28 mouse cellular contexts compared by ENCODE assay signal in the genomic region with DNA sequence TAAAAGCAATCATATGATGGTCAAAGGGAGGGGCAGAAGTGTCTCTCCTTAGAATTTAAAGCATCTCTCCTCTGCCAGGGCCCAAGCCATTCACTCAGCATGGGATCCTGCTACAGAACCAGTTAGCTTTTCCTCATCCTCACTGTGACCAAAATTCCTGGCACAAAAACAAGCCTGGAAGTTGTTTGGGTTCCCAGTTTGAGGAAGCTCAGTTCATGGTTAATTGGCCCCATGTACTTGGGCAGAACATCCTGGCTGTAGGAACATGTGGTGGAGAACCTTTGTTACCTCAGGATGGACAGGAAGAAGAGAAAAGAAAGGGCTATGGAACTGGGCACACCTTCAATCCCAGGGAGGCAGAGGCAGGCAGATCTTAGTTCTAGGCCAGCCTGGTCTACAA.
"Had no signal": no experiment of that assay in that cellular context is flagged by ENCODE, and none has a peak within 500 bp of the region (broad histone marks: within the 10 kb centered on the region; RNA-seq: fewer than 3 reads in every experiment).

No protein-coding gene starts in this region.

- H3K4me1 ChIP-seq: hindbrain, embryonic 10.5 days; hindbrain, embryonic 12.5 days; limb, embryonic 10.5 days; limb, embryonic 12.5 days; liver, embryonic 13.5 days; liver, embryonic 15.5 days had no signal

- H3K9me3 ChIP-seq: heart, embryonic 13.5 days; hindbrain, embryonic 10.5 days; hindbrain, embryonic 12.5 days; intestine, embryonic 15.5 days; kidney, embryonic 15.5 days; limb, embryonic 10.5 days; limb, embryonic 12.5 days; liver, embryonic 13.5 days; liver, embryonic 15.5 days had no signal

- ATAC-seq: hindbrain, embryonic 16.5 days; inflammation-experienced regulatory T-cells, adult 6 months; intestine, embryonic 15.5 days; intestine, postnatal 0 days; liver, postnatal 0 days had no signal

- H3K9ac ChIP-seq: heart, embryonic 13.5 days; hindbrain, embryonic 12.5 days; hindbrain, embryonic 14.5 days; intestine, embryonic 15.5 days; kidney, embryonic 15.5 days; limb, embryonic 12.5 days; liver, embryonic 13.5 days; liver, embryonic 15.5 days; liver, postnatal 0 days had no signal

- H3K27ac ChIP-seq: hindbrain, embryonic 10.5 days; hindbrain, embryonic 12.5 days; hindbrain, embryonic 14.5 days; layer of hippocampus, adult 2 months; left cerebral cortex, adult 2 months; limb, embryonic 10.5 days; limb, embryonic 12.5 days; liver, embryonic 13.5 days; liver, embryonic 15.5 days had no signal

- H3K27me3 ChIP-seq: heart, embryonic 13.5 days; hindbrain, embryonic 12.5 days; intestine, embryonic 15.5 days; kidney, embryonic 15.5 days; limb, embryonic 12.5 days; liver, embryonic 13.5 days; liver, embryonic 15.5 days had no signal

- DNase-seq: gastrocnemius, postnatal 14 days; gastrocnemius, postnatal 36 days; heart, adult 2 months; heart, postnatal 14 days; heart, postnatal 4 days; kidney, adult 18-20 months; kidney, adult 9 months; kidney, postnatal 14 days; kidney, postnatal 4 days; liver; liver, embryonic 13.5 days; liver, postnatal 0 days had no signal

- H3K4me2 ChIP-seq: heart, embryonic 11.5 days; heart, embryonic 13.5 days; hindbrain, embryonic 12.5 days; hindbrain, embryonic 14.5 days; intestine, embryonic 15.5 days; kidney, embryonic 15.5 days; limb, embryonic 12.5 days; liver, embryonic 11.5 days; liver, embryonic 13.5 days; liver, embryonic 15.5 days had no signal

- H3K36me3 ChIP-seq: heart, embryonic 13.5 days; hindbrain, embryonic 10.5 days; hindbrain, embryonic 12.5 days; intestine, embryonic 15.5 days; kidney, embryonic 15.5 days; limb, embryonic 10.5 days; limb, embryonic 12.5 days; liver, embryonic 13.5 days; liver, embryonic 15.5 days had no signal

- H3K4me3 ChIP-seq: heart, adult 2 months; heart, embryonic 13.5 days; hindbrain, embryonic 10.5 days; hindbrain, embryonic 12.5 days; intestine, embryonic 15.5 days; kidney, embryonic 15.5 days; layer of hippocampus, adult 2 months; left cerebral cortex, adult 2 months; limb, embryonic 10.5 days; limb, embryonic 12.5 days; liver, embryonic 13.5 days; liver, embryonic 15.5 days had no signal
